Mouse (Mus musculus) thymus, postnatal 36 days (tissue): ENCODE data around the gene Brip1.
"Not testable (repeated sequence)": the region's sequence is repeated elsewhere in the genome, so short reads cannot be mapped to it uniquely, and the experiment has no call there.

Source experiments
- DNase-seq, 2 experiments: peaks; one replicate each; pipeline ENCODE4 v3.0.0; 2022; ENCODE audit warnings: mixed read lengths in 2 of 2

Gene Brip1

GRCm38 (mm10) chr11:86201037-86201786 is at the start of gene Brip1:
TSS of gene Brip1 (minus strand) at chr11:86201193.
- peak; percentile 92 for DNase-seq

GRCm38 (mm10) chr11:86232446-86232845 is 31.5 kb upstream of the Brip1 start:
- no peak for DNase-seq

GRCm38 (mm10) chr11:86231781-86232350 is 30.9 kb upstream of the Brip1 start:
- no peak for DNase-seq

DNA sequence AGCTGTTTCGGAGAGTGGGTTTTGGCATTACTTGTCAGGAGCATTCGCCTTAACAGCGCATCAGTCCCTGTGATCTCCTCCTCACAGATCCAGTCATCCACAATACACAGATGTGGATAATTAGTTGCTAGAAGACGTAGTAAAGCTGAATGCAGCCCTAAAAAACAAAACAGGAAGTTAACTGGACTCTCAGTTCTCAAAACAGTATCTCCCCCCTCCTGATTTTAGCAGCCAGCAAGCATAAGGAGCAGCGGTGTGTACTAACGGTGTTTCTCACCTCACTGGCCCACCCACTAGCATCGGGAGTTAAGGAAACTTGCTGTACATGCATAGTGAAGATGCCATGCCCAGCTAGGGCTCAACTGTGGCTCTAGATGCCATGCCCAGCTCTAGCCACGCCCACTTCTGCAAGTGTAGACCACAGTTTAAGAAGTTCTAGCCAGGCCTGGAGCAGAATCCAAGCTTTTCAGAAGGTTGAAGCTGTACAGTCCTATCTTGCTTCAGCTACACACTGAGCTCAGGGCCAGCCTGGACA is 25.7 kb upstream of the Brip1 start:
- no peak for DNase-seq

GRCm38 (mm10) chr11:86225761-86226160 is 24.8 kb upstream of the Brip1 start:
- DNase-seq, result no peak

DNA sequence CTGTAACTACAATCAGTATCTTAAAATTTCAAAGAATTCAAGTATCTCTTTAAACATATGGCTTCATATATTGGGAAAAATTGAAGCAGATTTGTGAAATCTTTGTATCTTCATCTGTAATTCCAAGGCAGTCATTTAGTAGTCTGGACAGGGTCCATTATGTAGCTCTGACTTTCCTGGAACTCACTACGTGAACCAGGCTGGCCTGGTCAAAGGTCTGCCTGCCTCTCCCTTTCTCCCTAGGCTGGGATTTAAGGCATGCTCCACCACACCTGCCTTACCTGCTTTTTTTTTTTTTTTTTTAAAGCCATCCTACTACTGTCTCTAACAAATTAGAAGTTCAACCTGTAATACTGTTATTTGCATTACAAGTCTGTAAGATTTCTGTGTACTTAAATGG is 10.8 kb upstream of the Brip1 start:
- DNase-seq, result no peak

DNA sequence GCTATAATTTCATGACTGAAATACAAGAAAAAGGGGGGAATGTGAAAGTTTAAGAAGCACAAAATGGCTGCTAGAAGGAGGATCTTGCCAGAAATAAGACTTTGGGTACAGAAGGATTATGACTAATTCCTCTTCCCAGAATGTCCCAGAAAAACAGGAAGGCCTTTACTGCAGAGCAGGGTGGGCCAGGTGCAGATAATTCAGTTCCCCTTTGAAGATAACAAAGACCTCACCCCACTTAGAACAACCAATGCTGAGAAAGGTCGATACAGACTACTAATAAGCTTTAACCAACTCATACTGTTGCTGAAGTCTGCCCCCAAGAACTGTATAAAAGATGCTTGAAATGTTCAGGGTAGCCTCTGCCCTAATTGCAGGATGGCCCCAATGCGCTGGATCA is 8.1 kb upstream of the Brip1 start:
- no peak for DNase-seq

DNA sequence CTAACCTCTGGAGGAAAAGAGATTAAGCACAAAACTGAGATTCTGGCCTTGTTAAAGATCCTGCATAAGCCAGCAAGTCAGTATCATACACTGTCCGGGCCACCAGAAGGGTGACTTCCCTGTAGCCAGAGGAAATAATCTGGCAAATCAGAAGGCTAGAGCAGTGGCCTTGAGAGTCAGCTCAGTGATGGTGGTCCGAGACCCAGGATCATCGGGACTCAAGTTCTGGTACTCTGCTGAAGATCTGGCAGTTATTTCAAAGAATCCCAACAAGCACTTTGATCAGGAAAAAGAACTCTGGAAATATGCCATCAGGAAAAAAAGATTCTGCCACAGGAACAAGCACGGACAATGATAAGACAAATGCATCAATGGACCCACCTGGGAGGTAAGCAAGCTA is 4.9 kb upstream of the Brip1 start:
- DNase-seq, result no peak

DNA sequence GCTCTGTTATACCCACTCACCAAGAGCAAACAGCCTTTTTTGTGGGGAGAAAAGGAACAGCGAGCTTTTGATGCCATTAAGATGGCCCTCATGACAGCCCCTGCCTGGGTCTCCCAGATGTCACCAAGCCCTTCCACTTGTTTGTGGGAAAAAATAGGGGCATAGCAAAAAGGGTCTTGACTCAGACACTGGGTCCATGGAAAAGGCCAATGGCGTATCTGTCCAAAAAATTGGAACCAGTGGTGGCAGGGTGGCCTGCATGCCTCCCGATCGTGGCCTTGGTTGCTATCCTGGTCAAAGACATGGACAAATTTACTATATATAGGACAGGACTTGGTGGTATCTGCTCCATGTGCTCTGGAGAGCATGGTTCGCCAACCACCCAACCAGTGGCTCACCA is 4.0 kb upstream of the Brip1 start:
- no peak for DNase-seq

- DNase-seq, result peak; percentile 22 to 51
Measured at GRCm38 (mm10) chr11:86201901-86202675, 1.1 kb upstream of the Brip1 start.

DNA sequence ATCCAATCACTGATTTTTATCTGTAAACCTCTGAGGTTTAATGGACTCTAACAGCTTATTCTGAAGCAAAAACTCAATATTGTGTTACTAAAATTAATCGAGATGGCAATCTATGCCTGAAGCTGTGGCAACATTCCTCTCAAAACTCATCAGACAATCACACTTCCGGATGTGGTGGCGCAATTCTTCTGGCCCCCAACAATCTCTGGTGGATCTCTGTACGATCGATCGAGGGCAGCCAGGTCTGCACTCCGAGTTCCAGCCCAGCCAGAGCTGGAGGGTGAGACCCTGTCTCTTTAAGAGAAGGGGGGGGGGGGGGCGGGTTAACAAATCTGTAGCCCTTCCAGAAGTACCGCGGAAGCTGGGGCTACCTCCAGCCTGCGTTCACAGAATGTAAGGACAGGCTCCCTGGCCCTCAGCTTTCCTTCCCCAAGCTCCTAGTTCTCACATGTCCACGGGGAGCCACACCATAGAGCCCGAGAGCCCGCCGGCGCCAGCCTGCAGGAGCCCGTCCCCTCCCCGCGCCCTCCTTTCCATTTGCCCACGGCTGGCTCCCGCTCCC is 452 bp downstream of the Brip1 start:
- no peak for DNase-seq

- DNase-seq, result no peak
Measured at GRCm38 (mm10) chr11:86199733-86200132, 1.3 kb downstream of the Brip1 start.

DNA sequence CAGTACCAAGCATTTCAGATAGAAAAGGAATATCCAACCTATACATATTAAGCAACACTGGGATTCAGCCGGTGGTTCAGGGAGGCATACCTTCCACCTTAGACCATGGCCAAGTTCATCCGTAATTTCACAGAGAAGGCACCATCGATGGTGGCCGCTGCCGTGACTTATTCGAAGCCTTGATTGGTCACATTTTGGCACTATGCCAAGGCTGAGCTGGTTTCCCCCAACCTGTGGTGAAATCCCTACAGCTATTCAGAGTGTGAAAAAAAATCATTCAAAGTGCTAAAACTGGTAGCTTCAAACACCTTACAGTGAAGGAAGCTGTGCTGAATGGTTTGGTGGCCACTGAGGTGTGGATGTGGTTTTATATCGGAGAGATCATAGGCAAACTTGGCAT is 15.8 kb downstream of the Brip1 start:
- not testable (repeated sequence) for DNase-seq

DNA sequence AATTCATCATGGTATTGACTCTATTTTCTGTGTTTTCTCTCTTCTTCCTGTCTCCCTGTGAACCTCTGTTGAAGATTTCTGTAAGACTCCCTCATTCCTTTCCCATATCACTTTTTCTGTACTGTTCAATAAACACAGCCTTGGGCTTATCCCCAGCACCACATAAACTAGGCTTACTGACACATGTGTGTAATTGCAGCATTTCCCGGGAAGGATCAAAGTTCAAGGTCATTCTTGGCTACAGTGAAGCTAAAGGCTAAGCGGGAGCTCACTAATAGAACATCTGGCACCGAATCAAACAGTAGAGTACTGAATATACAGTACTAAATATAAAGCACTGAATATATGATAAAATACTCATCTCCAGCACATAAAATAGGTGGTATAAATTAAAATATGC is 25.2 kb downstream of the Brip1 start:
- no peak for DNase-seq

DNA sequence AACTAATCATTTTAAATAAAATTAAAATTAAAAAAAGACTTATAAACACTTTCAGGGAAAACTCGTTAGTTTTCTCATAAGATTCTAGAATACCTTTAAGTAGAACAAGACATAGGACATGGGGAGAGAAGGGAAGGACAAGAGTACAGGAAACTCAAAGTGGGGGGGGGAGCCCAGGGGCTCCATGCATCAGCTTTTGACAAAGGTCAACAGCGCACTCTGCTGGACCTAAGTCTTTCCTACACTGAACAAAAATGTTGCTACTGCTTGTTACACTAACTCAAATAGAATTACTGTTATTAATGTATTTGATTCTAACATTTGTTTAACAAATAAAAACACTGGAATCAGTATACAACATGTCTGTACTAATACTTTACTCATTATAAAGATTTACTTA is 26.8 kb downstream of the Brip1 start:
- DNase-seq, result peak; percentile 42 to 47

GRCm38 (mm10) chr11:86170743-86171142 is 30.2 kb downstream of the Brip1 start:
- DNase-seq, result no peak

GRCm38 (mm10) chr11:86160251-86160650 is 40.7 kb downstream of the Brip1 start:
- no peak for DNase-seq

DNA sequence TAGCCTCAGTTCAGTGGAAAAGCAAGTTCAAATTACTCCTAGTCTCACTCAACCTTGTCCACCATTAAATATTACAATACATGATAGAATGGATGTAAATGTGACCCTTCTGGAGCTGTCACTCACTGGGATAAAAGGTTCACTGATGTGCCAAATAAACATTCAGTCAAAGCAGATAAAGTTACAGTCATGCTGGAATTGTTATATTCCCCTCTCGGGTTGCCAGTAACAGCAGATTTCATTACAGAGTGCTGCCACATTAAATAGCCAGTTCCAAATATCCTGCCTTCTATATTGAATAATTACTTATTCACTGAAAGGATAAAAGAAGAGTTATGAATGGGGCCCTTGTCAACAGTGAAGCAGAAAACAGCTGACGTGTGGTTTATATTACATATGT is 42.0 kb downstream of the Brip1 start:
- DNase-seq, result no peak

GRCm38 (mm10) chr11:86155638-86156037 is 45.4 kb downstream of the Brip1 start:
- no peak for DNase-seq

GRCm38 (mm10) chr11:86131324-86131723 is 69.7 kb downstream of the Brip1 start:
- DNase-seq, result no peak

- DNase-seq, result no peak
Measured at GRCm38 (mm10) chr11:86117078-86117869, 83.7 kb downstream of the Brip1 start.

DNA sequence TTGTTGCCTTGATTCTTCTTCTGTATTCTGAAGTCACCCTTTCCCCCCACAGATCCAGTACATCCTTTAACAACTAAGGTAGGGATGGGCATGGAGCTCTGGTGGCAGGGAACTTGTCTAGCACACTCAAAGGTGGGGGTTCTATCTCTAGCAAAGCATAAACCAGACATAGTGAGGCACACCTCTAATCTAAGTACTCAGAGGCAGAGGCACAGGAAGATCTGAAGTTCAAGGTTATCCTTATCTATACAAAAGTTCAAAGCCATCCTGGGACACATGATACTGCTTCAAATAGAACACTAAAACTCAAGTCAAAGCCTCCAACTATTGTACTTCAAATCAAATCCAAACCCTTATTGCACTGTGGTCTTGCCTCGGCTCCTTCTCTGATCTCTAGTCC is 85.0 kb downstream of the Brip1 start:
- DNase-seq, result no peak

DNA sequence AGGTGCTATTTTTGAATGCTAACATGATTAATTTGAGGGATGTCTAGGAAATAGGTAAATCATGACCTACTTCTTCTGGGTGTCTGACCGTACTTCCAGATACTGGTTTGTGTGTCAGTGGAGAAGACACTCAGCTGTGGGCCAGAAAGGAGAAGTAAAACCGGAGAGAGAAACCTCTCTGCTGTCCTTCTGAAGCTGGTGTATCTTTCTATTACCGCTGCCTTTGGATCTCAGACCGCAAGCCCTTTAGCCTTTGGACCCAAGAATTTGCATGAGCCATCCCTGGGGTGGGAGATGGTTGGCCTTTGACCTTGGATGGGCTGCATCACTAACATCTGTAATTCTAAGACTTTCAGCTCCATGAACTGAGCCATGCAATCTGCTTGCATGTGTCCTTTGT is 93.7 kb downstream of the Brip1 start:
- DNase-seq, result no peak
